Mouse (Mus musculus) NIH3T3 (cell line): ENCODE data around the gene Fdxr.
A peak's percentile ranks its signal among the peaks of the same experiment; 100 is the strongest.

Experiments used
- DNase-seq: peaks from one replicate; pipeline ENCODE4 v3.0.0-alpha.2; 2012; ENCODE audit warnings: low read depth

The Fdxr gene

DNA sequence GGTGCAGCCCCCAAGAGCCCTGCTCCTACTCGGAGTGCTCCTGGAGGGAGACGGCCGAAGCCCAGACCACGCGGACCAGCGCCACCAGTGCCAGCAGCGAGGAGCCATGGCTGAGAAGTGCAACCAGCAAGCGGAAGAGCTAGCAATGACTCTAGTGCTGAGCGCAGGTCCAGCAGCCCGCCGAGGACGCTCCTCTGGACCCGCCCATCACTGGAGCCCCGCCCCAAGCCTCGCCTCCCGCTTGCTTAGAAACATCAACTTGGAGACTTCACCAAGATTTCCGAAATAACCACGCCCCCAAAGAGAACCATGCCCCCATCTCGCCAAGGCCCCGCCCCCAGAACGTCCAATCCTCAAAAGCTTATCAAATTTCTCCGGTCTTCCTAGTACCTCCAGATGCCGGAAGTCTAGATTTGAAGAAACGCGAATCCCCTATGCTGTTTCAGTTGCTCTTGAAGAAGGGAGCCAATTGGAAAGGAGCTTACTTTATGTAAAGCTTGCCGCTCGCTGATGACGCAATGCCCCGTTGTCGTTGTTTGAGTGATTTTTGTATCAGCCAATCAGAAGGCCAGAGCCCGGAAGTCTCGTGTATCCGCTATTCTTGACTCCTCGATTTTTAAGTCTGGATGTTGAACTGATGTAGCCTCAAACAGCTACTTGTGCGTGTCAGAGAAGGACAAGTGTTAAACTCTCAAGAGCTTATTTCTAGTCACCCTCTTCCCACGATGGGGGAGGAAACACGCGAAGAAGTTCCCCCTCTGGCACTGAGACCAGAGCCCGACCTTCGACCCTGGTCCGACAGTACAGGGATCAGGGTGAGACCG is at the start of gene Fdxr:
Fdxr (minus strand) TSS at position 271 of the 824 bp plus-strand sequence.
- DNase-seq: peak; percentile 100

GRCm38 (mm10) chr11:115323354-115323753 is 46.5 kb upstream of the Fdxr start:
- no peak for DNase-seq

DNA sequence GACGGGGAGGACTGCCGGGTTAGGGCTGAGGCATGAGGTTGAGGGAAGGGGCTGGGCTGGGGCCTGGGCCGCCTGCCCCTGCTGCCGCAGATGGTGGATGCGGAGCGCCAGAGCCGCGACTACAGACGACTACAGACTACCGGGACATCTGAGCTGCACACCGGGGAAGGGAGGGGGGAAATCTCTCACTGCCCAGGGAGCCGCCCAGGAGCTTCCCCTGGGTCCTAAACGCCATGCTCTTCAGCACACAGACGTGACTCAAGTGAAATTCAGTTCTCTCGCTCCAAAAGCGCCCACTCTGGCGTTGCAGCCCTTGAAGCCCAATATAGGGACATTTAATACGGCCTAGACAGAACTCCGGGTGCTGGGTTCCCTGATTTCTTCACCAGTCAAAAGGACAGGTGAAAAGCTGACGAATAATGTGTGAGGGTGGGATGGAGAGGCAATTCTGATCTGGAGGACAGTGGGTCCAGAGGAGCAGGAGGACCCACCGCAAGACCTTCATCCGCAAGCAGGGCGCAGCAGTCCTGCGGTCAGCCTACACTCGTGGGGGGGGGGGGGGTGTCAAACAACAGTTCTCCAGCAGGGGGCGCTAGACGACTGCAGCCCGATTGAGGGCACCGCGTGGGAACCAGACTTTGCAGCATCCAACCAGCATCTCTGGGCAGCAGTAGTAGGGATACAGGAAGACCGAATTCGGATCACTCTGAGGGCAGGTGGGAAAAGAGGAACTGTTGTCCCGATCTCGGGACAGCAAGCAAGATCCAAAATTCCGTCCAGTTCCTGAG is 45.2 kb upstream of the Fdxr start, which contains the start of gene Ush1g:
Ush1g (minus strand) TSS at position 136 of the 788 bp plus-strand sequence.
- DNase-seq: peak; percentile 81

DNA sequence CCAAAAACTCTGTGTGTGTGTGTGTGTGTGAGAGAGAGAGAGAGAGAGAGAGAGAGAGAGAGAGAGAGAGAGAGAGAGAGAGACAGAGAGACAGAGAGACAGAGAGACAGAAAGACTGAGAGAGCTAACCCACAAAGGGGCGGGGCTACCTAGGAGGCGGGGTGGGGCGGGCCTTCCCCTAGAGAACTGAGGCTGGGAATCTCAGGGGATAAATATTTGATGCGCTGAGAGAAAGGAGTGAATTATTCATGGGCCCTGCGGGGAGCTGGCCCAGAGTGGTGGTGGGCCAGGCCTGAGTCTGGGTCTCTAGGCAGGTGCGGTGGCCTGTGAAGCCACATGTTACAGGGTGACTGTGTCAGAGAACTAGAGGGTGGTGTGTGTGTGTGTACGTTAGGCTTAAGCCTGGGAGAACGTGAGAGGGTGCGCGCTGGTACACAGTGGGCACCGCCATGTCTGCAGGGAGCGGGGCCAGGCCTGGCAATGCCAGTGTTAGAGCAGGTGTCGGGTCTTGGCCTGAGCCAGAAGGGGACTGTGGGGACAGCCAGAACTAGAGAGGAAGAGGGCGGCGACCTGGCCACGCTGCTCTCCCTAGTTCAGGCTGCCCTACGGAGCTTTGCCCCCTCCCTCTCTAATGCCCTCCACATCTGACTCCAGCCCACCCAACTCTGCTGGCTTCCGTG is 43.0 kb upstream of the Fdxr start:
- no peak for DNase-seq

DNA sequence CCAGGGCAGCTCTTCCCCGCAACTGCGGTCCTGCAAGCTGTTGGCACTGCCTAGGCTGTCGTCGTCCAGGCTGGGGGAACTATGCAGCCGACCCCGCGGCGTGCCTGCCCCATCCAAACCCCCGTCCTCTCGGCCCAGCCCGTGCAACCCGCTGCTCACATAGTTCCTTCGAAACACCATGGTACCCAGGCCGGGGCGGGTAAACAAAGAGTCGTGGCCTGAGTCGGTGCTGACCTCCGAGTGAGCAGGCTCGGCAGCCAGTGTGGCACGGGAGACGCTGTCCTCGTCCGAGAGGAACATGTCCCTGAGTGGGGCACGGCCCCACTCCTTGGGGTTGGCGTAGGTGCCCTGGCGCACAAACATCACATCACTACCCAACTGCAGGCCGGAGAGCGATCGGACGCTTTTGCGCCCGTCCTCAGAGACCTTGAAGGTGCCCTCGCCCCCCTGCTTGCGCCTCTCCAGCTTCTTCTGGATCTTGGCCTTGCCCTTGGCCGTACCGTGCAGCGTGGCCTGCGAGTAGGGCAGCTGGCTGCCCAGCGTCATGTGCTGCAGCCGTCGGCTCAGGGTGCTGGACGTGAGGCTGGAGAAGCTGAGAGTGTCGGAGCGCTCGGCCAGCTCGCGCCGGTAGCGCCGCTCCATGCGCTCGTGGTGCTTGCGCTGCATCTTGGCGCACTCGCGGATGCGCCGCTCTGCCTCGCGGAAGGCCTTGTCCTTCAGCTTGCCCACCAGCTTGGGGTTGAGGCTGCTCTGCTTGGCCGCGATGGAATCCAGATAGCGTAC is 41.6 kb upstream of the Fdxr start:
- no peak for DNase-seq

GRCm38 (mm10) chr11:115317204-115317603 is 40.4 kb upstream of the Fdxr start:
- DNase-seq: no peak

DNA sequence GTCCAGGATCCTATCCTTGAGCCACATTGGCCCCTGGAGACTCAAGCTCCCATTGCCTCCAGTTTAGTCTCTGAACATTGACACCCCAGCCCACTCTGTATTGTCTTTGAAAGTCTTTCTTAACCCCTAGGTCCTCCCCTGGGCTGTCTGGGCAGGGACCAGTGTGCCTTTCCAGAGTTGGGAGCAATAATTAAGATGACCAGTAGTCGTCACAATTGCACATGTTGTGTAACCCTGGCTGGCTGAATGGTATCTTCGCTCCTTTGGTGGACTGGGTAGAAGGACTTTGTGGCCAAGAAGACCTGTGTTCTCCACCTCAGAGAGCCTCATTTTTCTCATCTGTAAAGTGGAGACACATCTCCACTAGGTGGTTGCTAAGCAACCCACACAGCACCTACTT is 37.4 kb upstream of the Fdxr start:
- peak; percentile 20 for DNase-seq

GRCm38 (mm10) chr11:115308781-115309180 is 31.9 kb upstream of the Fdxr start:
- DNase-seq: no peak

GRCm38 (mm10) chr11:115306863-115307262 is 30.0 kb upstream of the Fdxr start, which contains the start of gene Otop2:
Gene Otop2, plus strand, starts transcription at chr11:115307163.
- no peak for DNase-seq

DNA sequence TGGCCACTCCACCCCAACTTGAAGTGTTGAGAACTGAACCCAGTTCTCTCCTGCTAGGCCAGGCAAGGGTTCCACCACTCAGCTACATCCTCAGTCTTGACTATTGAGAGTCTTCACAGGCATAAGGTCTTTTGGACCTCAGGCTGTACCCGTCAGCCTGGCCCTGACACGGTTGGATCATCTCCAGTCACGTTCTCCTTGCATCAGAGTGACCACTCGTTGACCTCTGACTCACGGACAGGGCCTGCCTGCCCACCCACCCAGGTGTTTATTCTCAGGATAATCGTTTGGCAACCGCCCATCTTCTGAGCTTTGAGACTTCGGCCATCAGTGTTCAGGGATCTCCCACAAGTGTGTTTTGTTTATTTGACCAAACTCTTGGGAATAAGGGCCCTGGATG is 26.3 kb upstream of the Fdxr start:
- peak; percentile 36 for DNase-seq

- DNase-seq: peak; percentile 78
Measured at GRCm38 (mm10) chr11:115301351-115301750, 24.5 kb upstream of the Fdxr start.

- no peak for DNase-seq
Measured at GRCm38 (mm10) chr11:115300745-115301144, 23.9 kb upstream of the Fdxr start.

- DNase-seq: no peak
Measured at GRCm38 (mm10) chr11:115298160-115298559, 21.3 kb upstream of the Fdxr start.

DNA sequence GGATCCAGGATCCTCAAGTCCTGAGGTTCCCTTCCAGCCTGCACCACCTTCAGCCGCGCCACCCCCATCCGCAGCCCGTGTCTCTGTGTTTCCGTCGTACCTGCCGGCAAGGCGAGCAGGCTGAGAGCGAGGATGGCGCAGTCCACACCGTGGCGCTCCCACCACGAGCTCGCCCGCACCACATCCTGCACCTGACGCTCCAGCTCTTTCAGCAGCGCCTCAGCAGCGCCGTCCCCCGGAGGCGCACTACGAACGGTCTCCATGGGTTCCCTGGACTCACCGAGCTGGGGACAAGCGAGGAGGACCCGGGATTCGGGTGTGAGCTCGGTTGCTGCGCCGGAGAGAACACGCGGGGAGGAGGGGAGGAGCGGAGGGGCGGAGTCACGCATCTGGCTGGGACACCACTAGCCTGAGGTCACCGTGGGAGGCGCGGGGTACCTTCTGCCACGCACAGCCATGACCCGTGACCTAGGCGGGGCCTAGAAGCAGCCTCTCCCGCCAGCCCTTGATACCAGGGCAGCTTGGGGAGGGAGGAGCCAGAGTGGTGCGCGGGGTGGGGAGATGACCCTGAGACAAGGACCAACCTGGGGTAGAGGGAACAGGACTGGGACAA is 20.5 kb upstream of the Fdxr start, which contains the start of gene Fads6:
Fads6 (minus strand) TSS at position 450 of the 613 bp plus-strand sequence.
- DNase-seq: no peak

GRCm38 (mm10) chr11:115296471-115297210 is 19.8 kb upstream of the Fdxr start:
- DNase-seq: no peak

- no peak for DNase-seq
Measured at GRCm38 (mm10) chr11:115295939-115296338, 19.1 kb upstream of the Fdxr start.

DNA sequence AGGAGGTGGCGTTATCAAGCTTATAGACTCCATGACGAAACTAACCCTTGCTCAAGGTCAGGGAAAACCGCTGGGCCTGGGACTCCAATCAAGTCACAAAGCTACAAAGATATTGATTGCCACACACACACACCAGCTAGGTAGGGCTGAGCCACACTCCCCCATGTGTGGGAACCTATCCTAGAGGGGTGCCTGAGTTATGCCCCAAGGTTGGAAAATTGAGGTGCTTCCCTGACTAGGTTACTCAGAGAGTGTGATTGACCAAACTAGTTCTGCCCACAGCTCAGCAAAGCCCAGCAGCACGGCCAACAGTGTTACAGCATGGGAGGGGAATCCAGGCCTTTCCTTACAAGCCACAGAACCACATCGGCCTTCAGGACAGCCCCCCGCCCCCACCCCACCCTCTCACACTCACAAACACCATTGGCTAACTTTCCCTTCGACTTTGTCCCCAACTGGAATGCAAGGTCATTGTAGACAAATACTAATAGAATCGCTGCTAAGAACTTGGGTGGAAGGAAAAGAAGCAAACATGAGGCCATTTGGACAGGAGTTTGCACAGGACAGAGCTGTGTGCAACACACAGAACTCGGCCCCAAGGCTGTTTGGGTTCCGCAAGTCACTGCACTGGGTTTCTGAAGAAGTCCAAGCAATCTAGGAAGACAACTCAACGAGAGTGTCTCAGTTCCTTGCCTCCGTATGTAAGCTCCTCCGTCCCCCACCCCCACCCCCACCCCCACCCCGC is 16.0 kb upstream of the Fdxr start:
- no peak for DNase-seq

GRCm38 (mm10) chr11:115291503-115291902 is 14.7 kb upstream of the Fdxr start:
- no peak for DNase-seq

- DNase-seq: peak; percentile 93
Measured at GRCm38 (mm10) chr11:115290919-115291318, 14.1 kb upstream of the Fdxr start.

GRCm38 (mm10) chr11:115290314-115290713 is 13.5 kb upstream of the Fdxr start:
- DNase-seq: no peak
